ENCODE assay signal across 8 mouse cellular contexts in genomic region chr4:150281018-150281761, GRCm38 (mm10). TPM values are rescaled to one million over a fixed set of nuclear protein-coding genes. Genes with fewer than 3 reads are reported as not detected.
DNase-seq lines count a peak whose midpoint lies in the region; ATAC-seq and TF ChIP-seq lines count a peak whose summit lies in the region.

Gene Rere, plus strand, starts transcription at chr4:150281646.

- H3K27ac ChIP-seq in MEL (ENCODE audit: control insufficient read depth, low read depth, low read length) = peak within 1 kb of the TSS; percentile 85
- H3K27ac ChIP-seq in cerebellum, adult 2 months (ENCODE audit: insufficient read depth, low read length) = peak within 1 kb of the TSS; percentile 87
- H3K27ac ChIP-seq in lung, embryonic 16.5 days (ENCODE audit: low read length) = peak within 1 kb of the TSS; percentile 99

- H3K36me3 ChIP-seq in MEL (ENCODE audit: control insufficient read depth in 1 of 2, insufficient read depth in 2 of 2, low read length in 2 of 2) = peaks cover 0 to 16% of the 10 kb centered on the region in 2 experiments; a peak in 2 of 4 replicates
- no peaks in the 10 kb centered on the region for H3K36me3 ChIP-seq in lung, embryonic 16.5 days (ENCODE audit: control insufficient read depth, insufficient read depth, low read length)

- H3K4me1 ChIP-seq in MEL (ENCODE audit: control insufficient read depth in 1 of 2, insufficient read depth in 2 of 2, low read length in 2 of 2) = peaks cover 5 to 12% of the 10 kb centered on the region in 2 experiments
- peaks cover 5% of the 10 kb centered on the region for H3K4me1 ChIP-seq in cerebellum, adult 2 months (ENCODE audit: control insufficient read depth, insufficient read depth, low read length)
- peaks cover 18% of the 10 kb centered on the region for H3K4me1 ChIP-seq in lung, embryonic 16.5 days (replicated peaks; ENCODE audit: control insufficient read depth, insufficient read depth, low read length)

- ATAC-seq in hematopoietic stem cell, adult 5-6 weeks (replicated peaks in 1 of 2; ENCODE audit: insufficient read depth in 1 of 2, low FRiP score in 2 of 2, low TSS enrichment in 1 of 2, low read depth in 1 of 2, poor library complexity in 2 of 2, severe bottlenecking in 2 of 2) = peak; percentile 97 to 99
- peak; percentile 99 for ATAC-seq in lung, embryonic 16.5 days (ENCODE audit: low read depth)

- peak within 1 kb of the TSS; percentile 84 to 86 for H3K4me3 ChIP-seq in MEL (ENCODE audit: control insufficient read depth in 1 of 2, insufficient read depth in 1 of 2, low read depth in 2 of 2, low read length in 2 of 2)
- peak within 1 kb of the TSS; percentile 93 for H3K4me3 ChIP-seq in cerebellum, adult 2 months (replicated peaks; ENCODE audit: insufficient read depth, low read depth, low read length)
- H3K4me3 ChIP-seq in lung, embryonic 16.5 days (ENCODE audit: low read length) = peak within 1 kb of the TSS; percentile 99

- WGBS in cerebellum, adult 2 months = under 1% methylated on average over 60 of the region's 60 CpGs
- under 1% methylated on average over 58 of the region's 60 CpGs for WGBS in lung, embryonic 16.5 days

- TF ChIP-seq EP300 in MEL (IDR thresholded peaks at IDR 0.05; ENCODE audit: low read depth in 1 of 2, low read length in 2 of 2) = no peak

- no peak for TF ChIP-seq CTCF in MEL (IDR thresholded peaks at IDR 0.05 in 2 of 3, conservative IDR thresholded peaks at IDR 0.05 in 1 of 3; ENCODE audit: control insufficient read depth in 1 of 3, insufficient read depth in 1 of 3, low read depth in 2 of 3, low read length in 3 of 3, poor library complexity in 1 of 3, severe bottlenecking in 1 of 3)
- no peak for TF ChIP-seq CTCF in cerebellum, adult 2 months (IDR thresholded peaks at IDR 0.05; ENCODE audit: borderline replicate concordance, insufficient read depth, low read depth, low read length)

- no peaks in the 10 kb centered on the region for H3K27me3 ChIP-seq in MEL (ENCODE audit: control insufficient read depth in 1 of 2, insufficient read depth in 2 of 2, low read length in 2 of 2)
- no peaks in the 10 kb centered on the region for H3K27me3 ChIP-seq in cerebellum, adult 2 months (ENCODE audit: control insufficient read depth, insufficient read depth, low read length)
- no peaks in the 10 kb centered on the region for H3K27me3 ChIP-seq in lung, embryonic 16.5 days (ENCODE audit: control insufficient read depth, insufficient read depth, low read depth, low read length)

- DNase-seq in MEL (ENCODE audit: low read depth, low spot score) = peak; percentile 95
- peak; percentile 98 to 100 for DNase-seq in cerebellum, adult 2 months
- DNase-seq in forelimb bud, embryonic 11.5 days (ENCODE audit: low read depth, low spot score) = peak; percentile 98
- DNase-seq in layer of hippocampus, adult 9-10 months (ENCODE audit: low spot score) = peak; percentile 97
- DNase-seq in ovary, postnatal 10 days (ENCODE audit: low spot score) = peak; percentile 100
- DNase-seq in thymus, postnatal 10 days (ENCODE audit: low spot score in 2 of 2) = peak; percentile 96 to 98

- H3K9ac ChIP-seq in MEL (ENCODE audit: control insufficient read depth, low read depth, low read length, poor library complexity, severe bottlenecking) = peak within 1 kb of the TSS; percentile 86
- peak within 1 kb of the TSS; percentile 99 for H3K9ac ChIP-seq in lung, embryonic 16.5 days (ENCODE audit: low read length)

- no peaks in the 10 kb centered on the region for H3K9me3 ChIP-seq in MEL (replicated peaks; ENCODE audit: insufficient read depth, low read length)
- H3K9me3 ChIP-seq in lung, embryonic 16.5 days (ENCODE audit: control insufficient read depth, low read length) = no peaks in the 10 kb centered on the region

- H3K4me2 ChIP-seq in lung, embryonic 16.5 days (ENCODE audit: low read depth, low read length) = peak within 1 kb of the TSS; percentile 84

- peak; percentile 75 to 88; a peak in 2 of 4 replicates for TF ChIP-seq POLR2A in MEL (IDR thresholded peaks at IDR 0.05; ENCODE audit: control insufficient read depth in 1 of 2, insufficient read depth in 1 of 2, low read depth in 1 of 2, low read length in 2 of 2, poor library complexity in 1 of 2)
- TF ChIP-seq POLR2A in cerebellum, adult 2 months (IDR thresholded peaks at IDR 0.05; ENCODE audit: borderline replicate concordance, insufficient read depth, low read length) = peak; percentile 70

- TF ChIP-seq RAD21 in MEL (IDR thresholded peaks at IDR 0.05; ENCODE audit: low read depth, low read length) = no peak

- peaks cover 25% of the 10 kb centered on the region for H3K79me2 ChIP-seq in MEL (ENCODE audit: control insufficient read depth, insufficient read depth, low read length, poor library complexity)

TF ChIP-seq in MEL, 35 proteins besides CTCF, POLR2A, EP300 and RAD21:
- TF ChIP-seq POLR2AphosphoS5 (IDR thresholded peaks at IDR 0.05; ENCODE audit: borderline replicate concordance, low read depth, low read length) (no peak), KAT2A (conservative IDR thresholded peaks at IDR 0.05; ENCODE audit: low read depth, low read length) (no peak; the same call in 1 of the 2 replicates), MXI1 (IDR thresholded peaks at IDR 0.05; ENCODE audit: low read depth, low read length) (peak; percentile 75), HCFC1 (IDR thresholded peaks at IDR 0.05; ENCODE audit: low read depth, low read length) (peak; percentile 81), NRF1 (IDR thresholded peaks at IDR 0.05; ENCODE audit: insufficient read depth, low read depth, low read length, poor library complexity, severe bottlenecking) (peak; percentile 48; the same call in 1 of the 2 replicates), E2F4 (IDR thresholded peaks at IDR 0.05; ENCODE audit: borderline replicate concordance, low read depth, low read length) (no peak; the same call in 1 of the 2 replicates), USF2 (IDR thresholded peaks at IDR 0.05; ENCODE audit: borderline replicate concordance in 1 of 2, insufficient read depth in 1 of 2, low read depth in 1 of 2, low read length in 2 of 2) (no peak), MAFK (IDR thresholded peaks at IDR 0.05; ENCODE audit: borderline replicate concordance, low read depth, low read length) (no peak), MEF2A (IDR thresholded peaks at IDR 0.05; ENCODE audit: extremely low read depth, insufficient replicate concordance, low read depth, low read length, poor library complexity, severe bottlenecking) (no peak), TCF12 (IDR thresholded peaks at IDR 0.05; ENCODE audit: low read depth, low read length) (peak; percentile 59), ZMIZ1 (IDR thresholded peaks at IDR 0.05; ENCODE audit: low read depth, low read length) (peak; percentile 79), ETS1 (IDR thresholded peaks at IDR 0.05; ENCODE audit: low read depth, low read length) (peak; percentile 15; the same call in 1 of the 2 replicates), ELF1 (IDR thresholded peaks at IDR 0.05; ENCODE audit: low read depth, low read length) (peak; percentile 53; the same call in 1 of the 2 replicates), USF1 (IDR thresholded peaks at IDR 0.05; ENCODE audit: low read depth, low read length) (no peak), JUND (IDR thresholded peaks at IDR 0.05; ENCODE audit: low read depth, low read length) (no peak), CHD2 (IDR thresholded peaks at IDR 0.05; ENCODE audit: low read length) (peak; percentile 60), GATA1 (IDR thresholded peaks at IDR 0.05; ENCODE audit: low read depth, low read length) (no peak), SMC3 (IDR thresholded peaks at IDR 0.05; ENCODE audit: low read depth, low read length) (no peak), NELFE (IDR thresholded peaks at IDR 0.05; ENCODE audit: low read depth, low read length) (peak; percentile 90), MYC (IDR thresholded peaks at IDR 0.05; ENCODE audit: low read depth, low read length) (peak; percentile 56; the same call in 1 of the 2 replicates), GABPA (IDR thresholded peaks at IDR 0.05; ENCODE audit: low read depth, low read length) (no peak), POLR2AphosphoS2 (IDR thresholded peaks at IDR 0.05; ENCODE audit: low read length) (peak; percentile 85), ZNF384 (IDR thresholded peaks at IDR 0.05; ENCODE audit: low read depth, low read length) (peak; percentile 97), TBP (IDR thresholded peaks at IDR 0.05; ENCODE audit: low read depth, low read length) (peak; percentile 65; the same call in 1 of the 2 replicates), CHD1 (IDR thresholded peaks at IDR 0.05; ENCODE audit: low read depth, low read length) (no peak; the same call in 1 of the 2 replicates), ZKSCAN1 (IDR thresholded peaks at IDR 0.05; ENCODE audit: low read depth, low read length) (no peak; the same call in 1 of the 2 replicates)

RNA-seq across cellular contexts. Expression of gene Rere, which starts in this region (rescaled TPM):
- total RNA-seq in MEL (2012; rRNA removed) = 4.1 and 5.8 TPM in 2 replicates
- 10 to 100 TPM in 1 of 2 experiments, not detected in 1; 31.8 TPM for polyA plus RNA-seq in MEL (2012; ENCODE audit: insufficient read depth in 1 of 2, insufficient read length in 2 of 2, low read depth in 1 of 2, low replicate concordance in 2 of 2, missing spikeins in 1 of 2)
- 69.1 and 73.2 TPM in 2 replicates for polyA plus RNA-seq in cerebellum, adult 2 months (2012; rRNA removed)
- total RNA-seq in hematopoietic stem cell, adult 5-6 weeks (2017) = 50.0 and 82.0 TPM in 2 replicates
- 24.8 and 30.3 TPM in 2 replicates for polyA plus RNA-seq in lung, embryonic 16.5 days (2015; fragmentation: Nextera tagmentation; extraction: Ambion mirVana)

Comparison
In these comparisons a context has a peak if more than half of its experiments do, and no peak if none do; other contexts are left out.
1. Peak in every context shown above with its lines: DNase-seq, ATAC-seq, H3K4me3 ChIP-seq and H3K27ac ChIP-seq.